Comparison of ENCODE assay signal across 16 mouse cellular contexts in the genomic region with DNA sequence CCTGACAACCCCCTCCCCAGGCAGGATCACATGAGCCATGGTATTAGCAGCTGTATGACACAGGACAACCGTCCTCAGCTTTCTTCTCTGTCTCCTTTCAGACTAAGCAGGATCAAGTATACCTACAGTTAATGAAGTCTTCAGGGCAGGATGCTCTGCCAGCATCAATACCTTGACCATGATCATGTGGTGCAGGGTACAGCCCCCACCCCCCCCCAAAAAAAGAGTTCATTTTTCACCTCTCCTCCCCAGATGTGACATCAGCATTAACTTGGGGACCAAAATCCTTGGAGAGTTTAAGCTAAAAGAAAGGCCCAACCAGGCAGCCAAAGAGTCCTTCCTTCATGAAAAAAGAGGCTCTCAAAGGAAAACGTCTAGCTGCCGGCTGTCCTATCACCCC. TPM values are rescaled to one million over a fixed set of nuclear protein-coding genes. Genes with fewer than 3 reads are reported as not detected.
DNase-seq lines count a peak whose midpoint lies in the region; ATAC-seq and TF ChIP-seq lines count a peak whose summit lies in the region.
"Had no signal": no experiment of that assay in that cellular context is flagged by ENCODE, and none has a peak within 500 bp of the region (broad histone marks: within the 10 kb centered on the region; RNA-seq: fewer than 3 reads in every experiment).

No protein-coding gene starts in this region.

- no peaks in the 10 kb centered on the region for H3K36me3 ChIP-seq in heart, postnatal 0 days (replicated peaks; ENCODE audit: control insufficient read depth, insufficient read depth, low read length)
- H3K36me3 ChIP-seq in forebrain, embryonic 14.5 days (ENCODE audit: control insufficient read depth, insufficient read depth, low read length) = no peaks in the 10 kb centered on the region
- H3K36me3 ChIP-seq in limb, embryonic 15.5 days = no peaks in the 10 kb centered on the region
- no peaks in the 10 kb centered on the region for H3K36me3 ChIP-seq in heart, embryonic 12.5 days
- H3K36me3 ChIP-seq: lung, embryonic 15.5 days had no signal

- no peak overlapping the region for H3K4me3 ChIP-seq in heart, postnatal 0 days (ENCODE audit: low read depth, low read length)
- peak overlapping the region; percentile 98 for H3K4me3 ChIP-seq in forebrain, embryonic 14.5 days (ENCODE audit: low read depth, low read length)
- no peak overlapping the region for H3K4me3 ChIP-seq in limb, embryonic 15.5 days
- H3K4me3 ChIP-seq in heart, embryonic 12.5 days = no peak overlapping the region
- H3K4me3 ChIP-seq: lung, embryonic 15.5 days; megakaryocyte, embryonic 14.5 days had no signal

- no peaks in the 10 kb centered on the region for H3K4me1 ChIP-seq in heart, postnatal 0 days (ENCODE audit: control insufficient read depth, insufficient read depth)
- peaks cover 41% of the 10 kb centered on the region for H3K4me1 ChIP-seq in forebrain, embryonic 14.5 days (ENCODE audit: control insufficient read depth, insufficient read depth, low read length)
- peaks cover 39% of the 10 kb centered on the region; the same call in 1 of the 2 replicates for H3K4me1 ChIP-seq in limb, embryonic 15.5 days
- H3K4me1 ChIP-seq in heart, embryonic 12.5 days (replicated peaks) = 0 out of 2 replicates have a peak, but pooled peaks cover 5% of the 10 kb centered on the region

- H3K4me2 ChIP-seq in heart, postnatal 0 days (ENCODE audit: low read depth, low read length) = peak overlapping the region; percentile 1; the same call in 1 of the 2 replicates
- H3K4me2 ChIP-seq in forebrain, embryonic 14.5 days (ENCODE audit: low read length) = peak overlapping the region; percentile 65
- 0 out of 2 replicates have a peak overlapping the region, but pooled peaks have one; percentile 10 for H3K4me2 ChIP-seq in limb, embryonic 15.5 days
- H3K4me2 ChIP-seq in heart, embryonic 12.5 days = no peak overlapping the region
- H3K4me2 ChIP-seq: lung, embryonic 15.5 days had no signal

- DNase-seq in heart, postnatal 0 days (ENCODE audit: low spot score) = no peak
- no peak for DNase-seq in heart, adult 11 months
- DNase-seq in CD4-positive helper T cell, adult 2 months (ENCODE audit: low read depth, low spot score) = peak; percentile 51
- no peak for DNase-seq in forebrain, embryonic 14.5 days (ENCODE audit: low spot score)
- DNase-seq in gastrocnemius, adult 8-10 months (ENCODE audit: low spot score in 2 of 2) = no peak
- no peak for DNase-seq in testis, postnatal 10 days (ENCODE audit: low spot score)
- DNase-seq: cerebellum, adult 18-20 months; heart, postnatal 10 days; kidney, adult 8-10 months; right cerebral cortex, postnatal 14 days had no signal

- no peak overlapping the region for H3K9ac ChIP-seq in heart, postnatal 0 days (replicated peaks; ENCODE audit: low read depth, low read length)
- H3K9ac ChIP-seq in forebrain, embryonic 14.5 days (ENCODE audit: low read length) = peak overlapping the region; percentile 100
- no peak overlapping the region for H3K9ac ChIP-seq in limb, embryonic 15.5 days
- no peak overlapping the region for H3K9ac ChIP-seq in heart, embryonic 12.5 days
- H3K9ac ChIP-seq: lung, embryonic 15.5 days had no signal

- no peak for ATAC-seq in heart, postnatal 0 days (ENCODE audit: insufficient read depth, low read depth)
- no peak for ATAC-seq in forebrain, embryonic 14.5 days
- ATAC-seq in limb, embryonic 15.5 days (ENCODE audit: insufficient number of reproducible peaks, low FRiP score, low TSS enrichment, low read depth) = no peak
- no peak for ATAC-seq in heart, embryonic 12.5 days (ENCODE audit: insufficient number of reproducible peaks, low FRiP score)
- ATAC-seq: activated CD4-positive, CD25-positive, alpha-beta regulatory T cell, adult 4 months had no signal

- H3K27me3 ChIP-seq in heart, postnatal 0 days (ENCODE audit: control insufficient read depth, insufficient read depth, low read length) = peaks cover 42% of the 10 kb centered on the region
- H3K27me3 ChIP-seq in forebrain, embryonic 14.5 days (replicated peaks; ENCODE audit: control insufficient read depth, insufficient read depth, low read length) = no peaks in the 10 kb centered on the region
- H3K27me3 ChIP-seq in limb, embryonic 15.5 days = peaks cover 34% of the 10 kb centered on the region
- peaks cover 56% of the 10 kb centered on the region for H3K27me3 ChIP-seq in heart, embryonic 12.5 days (replicated peaks)

- TF ChIP-seq CTCF in heart, postnatal 0 days (IDR thresholded peaks at IDR 0.05; ENCODE audit: low read depth) = no peak

- WGBS in heart, postnatal 0 days = 42% methylated on average over 3 of the region's 3 CpGs
- 15% methylated on average over 3 of the region's 3 CpGs for WGBS in forebrain, embryonic 14.5 days
- WGBS in limb, embryonic 15.5 days = 39% methylated on average over 3 of the region's 3 CpGs
- 38% methylated on average over 3 of the region's 3 CpGs for WGBS in heart, embryonic 12.5 days

- TF ChIP-seq EP300 in heart, postnatal 0 days (IDR thresholded peaks at IDR 0.05; ENCODE audit: low read depth) = no peak

- no peak overlapping the region for H3K27ac ChIP-seq in heart, postnatal 0 days (ENCODE audit: low read depth)
- peak overlapping the region; percentile 99 for H3K27ac ChIP-seq in forebrain, embryonic 14.5 days (ENCODE audit: low read depth, low read length)
- no peak overlapping the region for H3K27ac ChIP-seq in limb, embryonic 15.5 days
- no peak overlapping the region for H3K27ac ChIP-seq in heart, embryonic 12.5 days (ENCODE audit: poor library complexity, severe bottlenecking)
- H3K27ac ChIP-seq: lung, embryonic 15.5 days had no signal

- H3K9me3 ChIP-seq in heart, postnatal 0 days (replicated peaks; ENCODE audit: control insufficient read depth, low read length) = no peaks in the 10 kb centered on the region
- no peaks in the 10 kb centered on the region for H3K9me3 ChIP-seq in forebrain, embryonic 14.5 days (replicated peaks; ENCODE audit: control insufficient read depth, low read length)
- no peaks in the 10 kb centered on the region for H3K9me3 ChIP-seq in limb, embryonic 15.5 days
- no peaks in the 10 kb centered on the region for H3K9me3 ChIP-seq in heart, embryonic 12.5 days (replicated peaks)
- H3K9me3 ChIP-seq: lung, embryonic 15.5 days; megakaryocyte, embryonic 14.5 days had no signal

RNA-seq across cellular contexts. Expression of gene Bcl11b, which starts 6.2 kb away (rescaled TPM):
- total RNA-seq in heart, postnatal 0 days (2014; rRNA removed; ENCODE audit: low replicate concordance) = 2.7 and 7.3 TPM in 2 replicates
- polyA plus RNA-seq in heart, postnatal 0 days (2015; fragmentation: Nextera tagmentation; extraction: Ambion mirVana) = 2.1 and 2.2 TPM in 2 replicates
- polyA plus RNA-seq in forebrain, embryonic 14.5 days (2014; fragmentation: Nextera tagmentation; extraction: Ambion mirVana) = 76.7 and 86.5 TPM in 2 replicates
- 14.3 and 19.9 TPM in 2 replicates for polyA plus RNA-seq in limb, embryonic 15.5 days (2015; fragmentation: Nextera tagmentation; extraction: Ambion mirVana)
- total RNA-seq in gastrocnemius, adult 8-10 months (2022) = under 1 TPM in 1 of 4 experiments, not detected in 3; 0.02 TPM
- polyA plus RNA-seq in heart, embryonic 12.5 days (2016; fragmentation: Nextera tagmentation; extraction: Ambion mirVana) = 4.9 and 5.0 TPM in 2 replicates
- polyA plus RNA-seq: C2C12 had no signal
